Mouse (Mus musculus) MEL (cell line): ENCODE measurements at regions not wholly inside any gene's neighbourhood (a gene's known extent, or its start where the extent isn't known, plus 50 kb on each side); places are given as distances from the start of the nearest gene placed in this dataset.
A peak's percentile ranks its signal among the peaks of the same experiment; 100 is the strongest.

Experiments
- DNase-seq: peaks from one replicate; pipeline ENCODE4 v3.0.0; 2011; ENCODE audit warnings: low read depth, low spot score
- H3K27ac ChIP-seq: 2 replicates; pipeline ENCODE4 v1.5.1; 2012; ENCODE audit warnings: low read depth, mild to moderate bottlenecking, control low read depth, low read length, moderate library complexity; ENCODE audit not compliant: control insufficient read depth
- H3K27me3 ChIP-seq, 2 experiments: fragments of 150-350 bp in 1 of 2; sonication (generic) in 1 of 2; 2 replicates each; pipeline ENCODE4 v1.6.1; 2012; ENCODE audit warnings: low read length in 2 of 2, mild to moderate bottlenecking in 2 of 2, improper control_type of control experiment in 1 of 2, moderate library complexity in 1 of 2; ENCODE audit not compliant: insufficient read depth in 2 of 2, control insufficient read depth in 1 of 2
- H3K36me3 ChIP-seq, 2 experiments: 2 replicates each; pipeline ENCODE4 v1.6.1; 2012 to 2014; ENCODE audit warnings: low read length in 2 of 2, improper control_type of control experiment in 1 of 2, inconsistent platforms in 1 of 2, mild to moderate bottlenecking in 1 of 2; ENCODE audit not compliant: insufficient read depth in 2 of 2, control insufficient read depth in 1 of 2
- H3K4me1 ChIP-seq, 2 experiments: fragments of 150-350 bp in 1 of 2; sonication (generic) in 1 of 2; 2 replicates each; pipeline ENCODE4 v1.6.1; 2012; ENCODE audit warnings: low read length in 2 of 2, improper control_type of control experiment in 1 of 2, mild to moderate bottlenecking in 1 of 2; ENCODE audit not compliant: insufficient read depth in 2 of 2, control insufficient read depth in 1 of 2
- H3K4me3 ChIP-seq, 2 experiments: fragments of 150-350 bp in 1 of 2; sonication (generic) in 1 of 2; 2 replicates each; pipeline ENCODE4 v1.5.1; 2012; ENCODE audit warnings: low read depth in 2 of 2, low read length in 2 of 2, mild to moderate bottlenecking in 2 of 2, moderate library complexity in 2 of 2, control low read depth in 1 of 2, improper control_type of control experiment in 1 of 2; ENCODE audit not compliant: control insufficient read depth in 1 of 2, insufficient read depth in 1 of 2
- H3K79me2 ChIP-seq: 2 replicates; pipeline ENCODE4 v1.6.1; 2012; ENCODE audit warnings: mild to moderate bottlenecking, low read length, moderate library complexity; ENCODE audit not compliant: control insufficient read depth, poor library complexity, insufficient read depth
- H3K9ac ChIP-seq: 2 replicates; pipeline ENCODE4 v1.6.1; 2012; ENCODE audit warnings: low read depth, mild to moderate bottlenecking, control low read depth, low read length, moderate library complexity; ENCODE audit not compliant: control insufficient read depth, poor library complexity, severe bottlenecking
- H3K9me3 ChIP-seq: fragments of 150-350 bp; sonication (generic); replicated peaks from 2 replicates; pipeline ENCODE4 v1.6.1; 2012; ENCODE audit warnings: mild to moderate bottlenecking, low read length, improper control_type of control experiment, moderate library complexity; ENCODE audit not compliant: insufficient read depth
- CHD1 ChIP-seq: IDR thresholded peaks from 2 replicates; pipeline ENCODE4 v1.6.1; 2012; ENCODE audit warnings: low read depth, mild to moderate bottlenecking, inconsistent platforms, low read length, improper control_type of control experiment
- CTCF ChIP-seq, 3 experiments: IDR thresholded peaks in 2 of 3; conservative IDR thresholded peaks in 1 of 3; 2 replicates each; pipeline ENCODE4 v1.5.1; 2011 to 2012; ENCODE audit warnings: low read length in 3 of 3, low read depth in 2 of 3, mild to moderate bottlenecking in 2 of 3, improper control_type of control experiment in 1 of 3, inconsistent platforms in 1 of 3, mixed read lengths in 1 of 3, moderate library complexity in 1 of 3; ENCODE audit not compliant: control insufficient read depth in 1 of 3, insufficient read depth in 1 of 3, poor library complexity in 1 of 3, severe bottlenecking in 1 of 3
- E2F4 ChIP-seq: IDR thresholded peaks from 2 replicates; pipeline ENCODE4 v1.6.1; 2011; ENCODE audit warnings: low read depth, low read length, improper control_type of control experiment, borderline replicate concordance
- ELF1 ChIP-seq: IDR thresholded peaks from 2 replicates; pipeline ENCODE4 v1.6.1; 2014; ENCODE audit warnings: low read depth, mild to moderate bottlenecking, inconsistent platforms, low read length, improper control_type of control experiment, moderate library complexity
- EP300 ChIP-seq, 2 experiments: IDR thresholded peaks; 2 replicates each; pipeline ENCODE4 v1.6.1; 2011; ENCODE audit warnings: improper control_type of control experiment in 2 of 2, low read length in 2 of 2, low read depth in 1 of 2, mild to moderate bottlenecking in 1 of 2
- ETS1 ChIP-seq: IDR thresholded peaks from 2 replicates; pipeline ENCODE4 v1.6.1; 2012; ENCODE audit warnings: low read depth, mild to moderate bottlenecking, inconsistent platforms, low read length, improper control_type of control experiment, moderate library complexity
- GABPA ChIP-seq: IDR thresholded peaks from 2 replicates; pipeline ENCODE4 v1.6.1; 2012; ENCODE audit warnings: low read depth, mild to moderate bottlenecking, inconsistent platforms, low read length, improper control_type of control experiment, moderate library complexity
- GATA1 ChIP-seq: IDR thresholded peaks from 2 replicates; pipeline ENCODE4 v1.6.1; 2011; ENCODE audit warnings: low read depth, low read length, improper control_type of control experiment
- HCFC1 ChIP-seq: IDR thresholded peaks from 2 replicates; pipeline ENCODE4 v1.6.1; 2012; ENCODE audit warnings: low read depth, mild to moderate bottlenecking, inconsistent platforms, low read length, improper control_type of control experiment, moderate library complexity
- JUND ChIP-seq: IDR thresholded peaks from 2 replicates; pipeline ENCODE4 v1.6.1; 2011; ENCODE audit warnings: low read depth, mild to moderate bottlenecking, improper control_type of control experiment, low read length
- KAT2A ChIP-seq: conservative IDR thresholded peaks from 2 replicates; pipeline ENCODE4 v1.6.1; 2012; ENCODE audit warnings: low read depth, low read length, improper control_type of control experiment, inconsistent platforms
- MAFK ChIP-seq: IDR thresholded peaks from 2 replicates; pipeline ENCODE4 v1.6.1; 2011; ENCODE audit warnings: low read depth, mild to moderate bottlenecking, low read length, improper control_type of control experiment, borderline replicate concordance
- MEF2A ChIP-seq: IDR thresholded peaks from 2 replicates; pipeline ENCODE4 v1.6.1; 2014; ENCODE audit warnings: low read depth, mild to moderate bottlenecking, inconsistent platforms, low read length, improper control_type of control experiment; ENCODE audit not compliant: poor library complexity, insufficient replicate concordance, severe bottlenecking; ENCODE audit errors: extremely low read depth
- MYC ChIP-seq: IDR thresholded peaks from 2 replicates; pipeline ENCODE4 v1.6.1; 2011; ENCODE audit warnings: low read depth, mild to moderate bottlenecking, low read length, improper control_type of control experiment, moderate library complexity
- NELFE ChIP-seq: IDR thresholded peaks from 2 replicates; pipeline ENCODE4 v1.6.1; 2011; ENCODE audit warnings: low read depth, low read length, improper control_type of control experiment
- NRF1 ChIP-seq: IDR thresholded peaks from 2 replicates; pipeline ENCODE4 v1.6.1; 2014; ENCODE audit warnings: low read depth, mild to moderate bottlenecking, inconsistent platforms, low read length, improper control_type of control experiment, moderate library complexity; ENCODE audit not compliant: poor library complexity, insufficient read depth, severe bottlenecking
- POLR2AphosphoS5 ChIP-seq: IDR thresholded peaks from 2 replicates; pipeline ENCODE4 v1.6.1; 2012; ENCODE audit warnings: low read depth, borderline replicate concordance, mild to moderate bottlenecking, inconsistent platforms, low read length, moderate library complexity, mixed read lengths
- RCOR1 ChIP-seq: IDR thresholded peaks from 2 replicates; pipeline ENCODE4 v1.6.1; 2012; ENCODE audit warnings: low read depth, mild to moderate bottlenecking, inconsistent platforms, low read length, improper control_type of control experiment
- TAL1 ChIP-seq: IDR thresholded peaks from 2 replicates; pipeline ENCODE4 v1.6.1; 2012; ENCODE audit warnings: mild to moderate bottlenecking, inconsistent platforms, low read length, moderate library complexity, mixed read lengths
- TBP ChIP-seq: IDR thresholded peaks from 2 replicates; pipeline ENCODE4 v1.8.0; 2011; ENCODE audit warnings: low read depth, low read length, improper control_type of control experiment
- USF1 ChIP-seq: IDR thresholded peaks from 2 replicates; pipeline ENCODE4 v1.6.1; 2014; ENCODE audit warnings: low read depth, mild to moderate bottlenecking, inconsistent platforms, low read length, improper control_type of control experiment, moderate library complexity
- USF2 ChIP-seq, 2 experiments: IDR thresholded peaks; 2 replicates each; pipeline ENCODE4 v1.6.1; 2011 to 2012; ENCODE audit warnings: improper control_type of control experiment in 2 of 2, low read length in 2 of 2, borderline replicate concordance in 1 of 2, inconsistent platforms in 1 of 2, low read depth in 1 of 2, mild to moderate bottlenecking in 1 of 2; ENCODE audit not compliant: insufficient read depth in 1 of 2
- ZKSCAN1 ChIP-seq: IDR thresholded peaks from 2 replicates; pipeline ENCODE4 v1.6.1; 2012; ENCODE audit warnings: low read depth, mild to moderate bottlenecking, inconsistent platforms, low read length, improper control_type of control experiment, moderate library complexity
- ZMIZ1 ChIP-seq: IDR thresholded peaks from 2 replicates; pipeline ENCODE4 v1.6.1; 2012; ENCODE audit warnings: low read depth, mild to moderate bottlenecking, inconsistent platforms, low read length, improper control_type of control experiment, moderate library complexity
- ZNF384 ChIP-seq: IDR thresholded peaks from 2 replicates; pipeline ENCODE4 v1.6.1; 2012; ENCODE audit warnings: low read depth, mild to moderate bottlenecking, inconsistent platforms, low read length, improper control_type of control experiment

GRCm38 (mm10) chr13:54303071-54303924 is 67.9 kb upstream of the Cplx2 start (continued):
- TF ChIP-seq E2F4: no peak
- no peak for TF ChIP-seq GABPA
- peak; percentile 68 for TF ChIP-seq ZNF384
- TF ChIP-seq ETS1: no peak
- no peak for TF ChIP-seq EP300 (IDR thresholded peaks at IDR 0.05; ENCODE audit: low read depth in 1 of 2, low read length in 2 of 2)
- TF ChIP-seq GATA1: no peak
- no peak for TF ChIP-seq ZKSCAN1
- TF ChIP-seq TAL1: no peak
- TF ChIP-seq POLR2AphosphoS5: no peak
- no peak for TF ChIP-seq NRF1
- no peak for TF ChIP-seq JUND
- peak; percentile 41 for TF ChIP-seq NELFE
- TF ChIP-seq CTCF (IDR thresholded peaks at IDR 0.05 in 2 of 3, conservative IDR thresholded peaks at IDR 0.05 in 1 of 3; ENCODE audit: control insufficient read depth in 1 of 3, insufficient read depth in 1 of 3, low read depth in 2 of 3, low read length in 3 of 3, poor library complexity in 1 of 3, severe bottlenecking in 1 of 3): no peak
- TF ChIP-seq USF1: peak; percentile 95
- TF ChIP-seq, all 39 proteins: peak for 11

DNA sequence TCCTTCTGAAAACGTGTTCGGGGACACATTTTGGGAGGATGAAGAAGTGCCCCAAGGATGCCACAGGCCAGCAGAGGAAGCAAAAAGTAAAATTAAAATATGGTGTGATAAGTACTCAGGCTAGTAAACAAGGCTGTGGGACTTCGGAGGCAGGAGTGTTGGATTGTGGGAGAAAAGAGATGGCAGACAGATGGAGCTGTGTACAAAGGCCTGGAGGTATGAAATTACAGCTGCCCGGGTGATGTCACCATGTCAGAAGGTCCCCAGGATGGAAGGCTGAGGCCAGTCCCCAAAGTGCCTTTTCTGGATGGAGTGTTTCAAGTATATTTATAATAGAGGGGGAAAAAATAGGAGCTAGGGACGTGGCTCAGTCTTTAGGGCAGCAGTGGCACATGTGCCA is 66.9 kb upstream of the Cplx2 start:
- H3K9me3 ChIP-seq: no peaks in the 10 kb centered on the region
- peaks cover 0 to 6% of the 10 kb centered on the region in 2 experiments; a peak in 2 of 4 replicates for H3K36me3 ChIP-seq
- H3K27me3 ChIP-seq: no peaks in the 10 kb centered on the region
- H3K79me2 ChIP-seq: no peaks in the 10 kb centered on the region; the same call in 1 of the 2 replicates
- no peak for DNase-seq
- peaks cover 0 to 9% of the 10 kb centered on the region in 2 experiments; a peak in 3 of 4 replicates for H3K4me1 ChIP-seq
- H3K4me3 ChIP-seq: no peak overlapping the region
- no peak for TF ChIP-seq KAT2A
- no peak for TF ChIP-seq ZMIZ1
- no peak for TF ChIP-seq GATA1
- no peak for TF ChIP-seq USF2 (IDR thresholded peaks at IDR 0.05; ENCODE audit: borderline replicate concordance in 1 of 2, insufficient read depth in 1 of 2, low read depth in 1 of 2, low read length in 2 of 2)
- TF ChIP-seq MEF2A: no peak
- TF ChIP-seq HCFC1: no peak
- no peak for TF ChIP-seq TBP
- TF ChIP-seq MAFK: no peak
- TF ChIP-seq JUND: no peak
- TF ChIP-seq TAL1: no peak
- TF ChIP-seq MYC: no peak
- no peak for TF ChIP-seq CHD1
- TF ChIP-seq RCOR1: no peak
- TF ChIP-seq ELF1: no peak
- TF ChIP-seq, all 39 proteins: peak for 0
- Histone ChIP-seq H3K27ac (no peak overlapping the region), H3K9ac (no peak overlapping the region)
